Mouse (Mus musculus): ENCODE data around the gene Shroom3. TPM values are rescaled to one million over a fixed set of nuclear protein-coding genes. Genes with fewer than 3 reads are reported as not detected.
"Not testable (repeated sequence)": the region's sequence is repeated elsewhere in the genome, so short reads cannot be mapped to it uniquely, and the experiment has no call there.

Shroom3 gene
- polyA plus RNA-seq, 1 experiment: 0.57 TPM

DNA sequence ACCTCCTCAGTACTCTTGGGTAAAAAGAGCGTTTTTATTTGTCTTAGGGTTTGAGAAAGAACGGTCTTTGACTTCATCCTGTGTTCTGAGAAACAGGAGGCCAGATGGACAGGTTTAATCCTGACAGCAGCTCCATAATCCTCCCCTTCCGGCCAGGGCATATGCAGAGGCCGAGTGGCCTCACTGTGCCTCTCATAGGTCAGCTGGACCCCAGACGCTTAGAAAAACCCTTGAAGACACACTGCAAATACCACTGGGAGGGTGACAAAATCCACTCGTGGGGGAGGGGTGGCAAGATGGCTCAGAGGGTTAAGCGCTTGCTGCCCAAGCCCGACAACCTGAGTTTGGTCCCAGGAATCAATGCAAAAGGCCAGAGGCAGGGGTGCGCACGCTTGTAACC, 234.9 kb downstream of the Shroom3 start:
- peaks cover 4% of the 10 kb centered on the region for H3K27me3 ChIP-seq (ENCODE audit: control insufficient read depth, insufficient read depth, insufficient read length)
- H3ac ChIP-seq (ENCODE audit: control insufficient read depth, insufficient read length, low read depth): no peak overlapping the region
- no peak overlapping the region for H3K4me3 ChIP-seq (ENCODE audit: insufficient read depth, poor library complexity, severe bottlenecking)
- H3K36me3 ChIP-seq (ENCODE audit: control insufficient read depth, insufficient read depth): no peaks in the 10 kb centered on the region
- H3K79me3 ChIP-seq (ENCODE audit: low read depth): no peaks in the 10 kb centered on the region
- TF ChIP-seq CTCF (IDR thresholded peaks at IDR 0.05; ENCODE audit: control insufficient read depth, insufficient read depth, insufficient read length) (no peak), USF1 (IDR thresholded peaks at IDR 0.05; ENCODE audit: low read depth) (no peak), MYOD1 (IDR thresholded peaks at IDR 0.05; ENCODE audit: control insufficient read depth, insufficient read length, low read depth) (no peak), CEBPB (IDR thresholded peaks at IDR 0.05; ENCODE audit: low read depth) (no peak), MAX (IDR thresholded peaks at IDR 0.05) (no peak), FOSL1 (IDR thresholded peaks at IDR 0.05; ENCODE audit: insufficient read depth, low read length, poor library complexity, severe bottlenecking) (no peak), MYOG (IDR thresholded peaks at IDR 0.05; ENCODE audit: control insufficient read depth, extremely low read depth, insufficient read length) (no peak)
- H3K79me2 ChIP-seq (ENCODE audit: control insufficient read depth, insufficient read depth): no peaks in the 10 kb centered on the region

DNA sequence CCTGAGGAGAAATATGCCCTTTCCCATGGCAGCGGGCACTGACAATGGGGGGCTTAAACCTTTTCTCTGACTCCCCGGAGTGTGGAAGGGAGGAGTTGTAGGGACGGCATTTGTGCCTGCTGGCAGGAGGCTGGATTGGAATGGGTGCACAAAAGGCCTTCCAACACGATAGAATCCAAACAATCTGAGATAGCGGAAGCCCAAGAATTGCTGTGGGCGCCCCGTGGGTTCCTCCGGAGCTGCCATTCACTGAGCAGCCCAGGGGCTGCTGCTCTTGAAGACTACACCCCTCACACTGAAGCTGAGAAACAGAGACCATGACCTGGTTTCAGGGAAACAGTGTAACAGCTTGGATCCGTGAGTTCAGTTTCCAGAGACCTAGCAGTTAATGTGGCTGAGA, 235.6 kb downstream of the Shroom3 start:
- peaks cover 4% of the 10 kb centered on the region for H3K27me3 ChIP-seq (ENCODE audit: control insufficient read depth, insufficient read depth, insufficient read length)
- no peaks in the 10 kb centered on the region for H3K79me3 ChIP-seq (ENCODE audit: low read depth)
- no peak overlapping the region for H3ac ChIP-seq (ENCODE audit: control insufficient read depth, insufficient read length, low read depth)
- no peak overlapping the region for H3K4me3 ChIP-seq (ENCODE audit: insufficient read depth, poor library complexity, severe bottlenecking)
- H3K79me2 ChIP-seq (ENCODE audit: control insufficient read depth, insufficient read depth): no peaks in the 10 kb centered on the region
- no peaks in the 10 kb centered on the region for H3K36me3 ChIP-seq (ENCODE audit: control insufficient read depth, insufficient read depth)
- no peak for TF ChIP-seq CTCF (IDR thresholded peaks at IDR 0.05; ENCODE audit: control insufficient read depth, insufficient read depth, insufficient read length)
- no peak for TF ChIP-seq USF1 (IDR thresholded peaks at IDR 0.05; ENCODE audit: low read depth)
- TF ChIP-seq MYOD1 (IDR thresholded peaks at IDR 0.05; ENCODE audit: control insufficient read depth, insufficient read length, low read depth): no peak
- TF ChIP-seq FOSL1 (IDR thresholded peaks at IDR 0.05; ENCODE audit: insufficient read depth, low read length, poor library complexity, severe bottlenecking): no peak
- TF ChIP-seq CEBPB (IDR thresholded peaks at IDR 0.05; ENCODE audit: low read depth): no peak
- no peak for TF ChIP-seq MYOG (IDR thresholded peaks at IDR 0.05; ENCODE audit: control insufficient read depth, extremely low read depth, insufficient read length)
- TF ChIP-seq MAX (IDR thresholded peaks at IDR 0.05): no peak

DNA sequence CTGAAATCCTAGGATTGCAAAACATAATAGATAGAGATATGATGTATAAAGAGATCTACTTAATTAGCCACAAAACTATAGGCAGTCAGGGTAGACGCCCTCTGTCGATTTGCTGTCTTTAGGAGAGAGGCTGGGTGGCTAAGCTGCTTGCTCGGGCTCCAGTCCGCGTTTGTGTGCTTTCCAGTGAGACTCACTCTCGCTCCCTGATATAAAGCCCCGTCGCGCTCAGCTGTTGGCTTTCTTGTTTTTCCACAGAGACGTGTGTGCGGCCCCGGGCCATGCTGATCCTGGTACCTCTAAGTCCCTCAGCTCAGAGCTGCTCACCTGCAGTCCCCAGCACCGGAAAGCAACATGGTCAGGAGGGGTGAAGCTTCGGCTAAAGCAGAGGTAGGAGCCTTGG, 236.2 kb downstream of the Shroom3 start:
- Histone ChIP-seq H3K79me3 (ENCODE audit: low read depth) (no peaks in the 10 kb centered on the region), H3K79me2 (ENCODE audit: control insufficient read depth, insufficient read depth) (no peaks in the 10 kb centered on the region), H3K36me3 (ENCODE audit: control insufficient read depth, insufficient read depth) (no peaks in the 10 kb centered on the region), H3K27me3 (ENCODE audit: control insufficient read depth, insufficient read depth, insufficient read length) (peaks cover 4% of the 10 kb centered on the region), H3K4me3 (ENCODE audit: insufficient read depth, poor library complexity, severe bottlenecking) (no peak overlapping the region), H3ac (ENCODE audit: control insufficient read depth, insufficient read length, low read depth) (no peak overlapping the region)
- no peak for TF ChIP-seq CTCF (IDR thresholded peaks at IDR 0.05; ENCODE audit: control insufficient read depth, insufficient read depth, insufficient read length)
- TF ChIP-seq MAX (IDR thresholded peaks at IDR 0.05): no peak

DNA sequence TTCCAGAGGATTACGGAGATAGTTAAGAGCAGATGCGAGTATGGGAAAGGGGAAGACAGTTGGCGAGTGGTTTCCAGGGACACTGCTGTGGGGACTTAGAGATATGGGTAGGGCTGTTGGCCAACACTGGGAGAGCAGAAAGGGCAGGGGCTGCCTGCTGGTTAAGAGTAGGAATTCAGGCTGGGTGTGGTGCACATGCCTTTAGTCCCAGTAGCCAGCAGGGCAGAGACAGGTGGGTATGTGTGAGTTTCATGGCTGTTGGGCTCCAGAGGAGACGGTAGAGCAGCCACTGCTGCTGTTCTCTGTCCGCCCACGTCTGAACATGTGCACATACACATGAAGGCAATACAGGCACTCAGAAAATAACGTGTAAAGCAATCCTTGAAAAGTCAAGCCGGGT, 237.7 kb downstream of the Shroom3 start:
- H3ac ChIP-seq (ENCODE audit: control insufficient read depth, insufficient read length, low read depth): no peak overlapping the region
- H3K27me3 ChIP-seq (ENCODE audit: control insufficient read depth, insufficient read depth, insufficient read length): no peaks in the 10 kb centered on the region
- H3K36me3 ChIP-seq (ENCODE audit: control insufficient read depth, insufficient read depth): no peaks in the 10 kb centered on the region
- no peaks in the 10 kb centered on the region for H3K79me3 ChIP-seq (ENCODE audit: low read depth)
- TF ChIP-seq FOSL1 (IDR thresholded peaks at IDR 0.05; ENCODE audit: insufficient read depth, low read length, poor library complexity, severe bottlenecking) (no peak), MYOG (IDR thresholded peaks at IDR 0.05; ENCODE audit: control insufficient read depth, extremely low read depth, insufficient read length) (no peak), MYOD1 (IDR thresholded peaks at IDR 0.05; ENCODE audit: control insufficient read depth, insufficient read length, low read depth) (no peak), CTCF (IDR thresholded peaks at IDR 0.05; ENCODE audit: control insufficient read depth, insufficient read depth, insufficient read length) (no peak), MAX (IDR thresholded peaks at IDR 0.05) (no peak)
- H3K4me3 ChIP-seq (ENCODE audit: insufficient read depth, poor library complexity, severe bottlenecking): no peak overlapping the region
- H3K79me2 ChIP-seq (ENCODE audit: control insufficient read depth, insufficient read depth): no peaks in the 10 kb centered on the region

DNA sequence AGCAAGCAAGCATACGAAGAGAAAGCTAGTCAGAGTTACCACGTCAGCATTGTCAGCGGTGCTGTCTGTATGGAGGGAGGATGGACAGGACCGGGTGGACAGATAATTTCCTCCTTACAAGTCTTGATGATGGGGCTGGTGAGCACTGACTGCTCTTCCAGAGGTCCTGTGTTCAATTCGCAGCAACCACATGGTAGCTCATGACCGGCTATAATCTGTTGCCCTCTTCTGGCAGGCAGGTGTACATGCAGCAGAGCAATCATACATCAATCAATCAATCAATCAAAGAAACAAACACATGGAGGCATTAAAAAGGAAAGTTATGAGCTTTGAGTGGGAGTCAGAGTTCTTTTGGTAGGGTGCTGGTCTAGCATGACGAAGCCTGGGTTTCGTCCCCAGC, 238.5 kb downstream of the Shroom3 start:
- no peaks in the 10 kb centered on the region for H3K79me3 ChIP-seq (ENCODE audit: low read depth)

DNA sequence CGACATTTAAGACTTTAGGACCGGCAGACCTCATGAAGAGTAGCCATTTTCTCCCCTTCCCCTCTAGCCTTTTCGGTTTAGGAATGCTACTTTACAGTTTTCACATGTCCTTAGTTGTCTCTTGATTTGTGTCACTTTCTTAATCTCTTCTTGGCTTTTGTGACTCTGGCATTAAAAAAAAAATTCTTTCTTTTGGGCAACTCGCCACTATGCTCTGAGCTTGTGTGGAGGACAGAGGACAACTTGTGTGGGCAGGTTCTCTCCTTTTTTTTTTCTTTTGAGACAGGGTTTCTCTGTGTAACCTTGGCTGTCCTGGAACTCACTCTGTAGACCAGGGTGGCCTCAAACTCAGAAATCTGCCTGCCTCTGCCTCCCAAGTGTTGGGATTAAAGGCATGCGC, 239.7 kb downstream of the Shroom3 start:
- H3ac ChIP-seq (ENCODE audit: control insufficient read depth, insufficient read length, low read depth); H3K79me2 ChIP-seq (ENCODE audit: control insufficient read depth, insufficient read depth); H3K27me3 ChIP-seq (ENCODE audit: control insufficient read depth, insufficient read depth, insufficient read length); H3K4me3 ChIP-seq (ENCODE audit: insufficient read depth, poor library complexity, severe bottlenecking); H3K79me3 ChIP-seq (ENCODE audit: low read depth); H3K36me3 ChIP-seq (ENCODE audit: control insufficient read depth, insufficient read depth): not testable (repeated sequence)

More for the DNA sequence above, 238.5 kb downstream of the Shroom3 start:
- H3K79me2 ChIP-seq (ENCODE audit: control insufficient read depth, insufficient read depth): no peaks in the 10 kb centered on the region
- no peak overlapping the region for H3K4me3 ChIP-seq (ENCODE audit: insufficient read depth, poor library complexity, severe bottlenecking)
- no peaks in the 10 kb centered on the region for H3K27me3 ChIP-seq (ENCODE audit: control insufficient read depth, insufficient read depth, insufficient read length)
- TF ChIP-seq CTCF (IDR thresholded peaks at IDR 0.05; ENCODE audit: control insufficient read depth, insufficient read depth, insufficient read length) (no peak), MYOD1 (IDR thresholded peaks at IDR 0.05; ENCODE audit: control insufficient read depth, insufficient read length, low read depth) (no peak), MAX (IDR thresholded peaks at IDR 0.05) (no peak), CEBPB (IDR thresholded peaks at IDR 0.05; ENCODE audit: low read depth) (no peak), USF1 (IDR thresholded peaks at IDR 0.05; ENCODE audit: low read depth) (no peak), MYOG (IDR thresholded peaks at IDR 0.05; ENCODE audit: control insufficient read depth, extremely low read depth, insufficient read length) (no peak), FOSL1 (IDR thresholded peaks at IDR 0.05; ENCODE audit: insufficient read depth, low read length, poor library complexity, severe bottlenecking) (no peak)
- H3ac ChIP-seq (ENCODE audit: control insufficient read depth, insufficient read length, low read depth): no peak overlapping the region
- no peaks in the 10 kb centered on the region for H3K36me3 ChIP-seq (ENCODE audit: control insufficient read depth, insufficient read depth)
